Mouse (Mus musculus): ENCODE data around the gene Spic.

The Spic gene

GRCm38 (mm10) chr10:88645448-88645847 is 39.4 kb downstream of the Spic start:
- DNase-seq (ENCODE audit: low spot score in 2 of 2) = no peak

- DNase-seq (ENCODE audit: low spot score in 2 of 2) = no peak
These were observed 53.4 kb downstream of the Spic start for GRCm38 (mm10) chr10:88631330-88631953.

- DNase-seq (ENCODE audit: low spot score in 2 of 2) = no peak
These were observed 54.0 kb downstream of the Spic start for GRCm38 (mm10) chr10:88630663-88631329.

- no peak for DNase-seq (ENCODE audit: low spot score in 2 of 2)
These were observed 57.8 kb downstream of the Spic start for GRCm38 (mm10) chr10:88627052-88627451.

GRCm38 (mm10) chr10:88626176-88626575 is 58.6 kb downstream of the Spic start:
- no peak for DNase-seq (ENCODE audit: low spot score in 2 of 2)
